Mouse (Mus musculus): Measurements from ENCODE around the gene Nup93. TPM values are rescaled to one million over a fixed set of nuclear protein-coding genes. Genes with fewer than 3 reads are reported as not detected.

Nup93 gene
- total RNA-seq, 2 experiments from 2014 or later = 15.3 to 15.5 TPM

GRCm38 (mm10) chr8:94249836-94250435 is 35.6 kb downstream of the Nup93 start:
- intact Hi-C loops (cut with DNase I) = no loop called here
- no peak for DNase-seq (ENCODE audit: low spot score)

GRCm38 (mm10) chr8:94258881-94259280 is 44.5 kb downstream of the Nup93 start:
- intact Hi-C loops (cut with DNase I) = no loop called here
- DNase-seq (ENCODE audit: low spot score) = no peak

- DNase-seq (ENCODE audit: low spot score) = no peak
- intact Hi-C loops (cut with DNase I) = no loop called here
Measured at GRCm38 (mm10) chr8:94262626-94263297, 48.4 kb downstream of the Nup93 start.

GRCm38 (mm10) chr8:94266344-94267191 is 52.2 kb downstream of the Nup93 start:
- no peak for DNase-seq (ENCODE audit: low spot score)
- intact Hi-C loops (cut with DNase I) = no loop called here

- intact Hi-C loops (cut with DNase I) = no loop called here
- no peak for DNase-seq (ENCODE audit: low spot score)
Measured at GRCm38 (mm10) chr8:94268359-94268890, 54.1 kb downstream of the Nup93 start.

- no peak for DNase-seq (ENCODE audit: low spot score)
- intact Hi-C loops (cut with DNase I) = no loop called here
Measured at GRCm38 (mm10) chr8:94270309-94270708, 55.9 kb downstream of the Nup93 start.

GRCm38 (mm10) chr8:94271102-94271501 is 56.7 kb downstream of the Nup93 start:
- intact Hi-C loops (cut with DNase I) = no loop called here
- no peak for DNase-seq (ENCODE audit: low spot score)

- intact Hi-C loops (cut with DNase I) = no loop called here
- no peak for DNase-seq (ENCODE audit: low spot score)
Measured at GRCm38 (mm10) chr8:94272612-94273011, 58.2 kb downstream of the Nup93 start.

- DNase-seq (ENCODE audit: low spot score) = no peak
- intact Hi-C loops (cut with DNase I) = no loop called here
Measured at GRCm38 (mm10) chr8:94273289-94273850, 59.0 kb downstream of the Nup93 start.

- intact Hi-C loops (cut with DNase I) = no loop called here
Measured at GRCm38 (mm10) chr8:94274030-94274429, 59.7 kb downstream of the Nup93 start.

GRCm38 (mm10) chr8:94278295-94278694 is 63.9 kb downstream of the Nup93 start:
- no peak for DNase-seq (ENCODE audit: low spot score)
- intact Hi-C loops (cut with DNase I) = no loop called here

More at GRCm38 (mm10) chr8:94274030-94274429, 59.7 kb downstream of the Nup93 start:
- no peak for DNase-seq (ENCODE audit: low spot score)

GRCm38 (mm10) chr8:94280001-94280613 is 65.7 kb downstream of the Nup93 start:
- intact Hi-C loops (cut with DNase I) = no loop called here
- no peak for DNase-seq (ENCODE audit: low spot score)

- DNase-seq (ENCODE audit: low spot score) = no peak
- intact Hi-C loops (cut with DNase I) = no loop called here
Measured at GRCm38 (mm10) chr8:94282453-94282985, 68.2 kb downstream of the Nup93 start.

- intact Hi-C loops (cut with DNase I) = no loop called here
- DNase-seq (ENCODE audit: low spot score) = no peak
Measured at GRCm38 (mm10) chr8:94284204-94284603, 69.8 kb downstream of the Nup93 start.

GRCm38 (mm10) chr8:94290606-94291005 is 76.2 kb downstream of the Nup93 start:
- no peak for DNase-seq (ENCODE audit: low spot score)
- intact Hi-C loops (cut with DNase I) = no loop called here

- intact Hi-C loops (cut with DNase I) = no loop called here
- no peak for DNase-seq (ENCODE audit: low spot score)
Measured at GRCm38 (mm10) chr8:94292072-94292471, 77.7 kb downstream of the Nup93 start.

- intact Hi-C loops (cut with DNase I) = no loop called here
- no peak for DNase-seq (ENCODE audit: low spot score)
Measured at GRCm38 (mm10) chr8:94292626-94293025, 78.3 kb downstream of the Nup93 start.

GRCm38 (mm10) chr8:94295687-94296086 is 81.3 kb downstream of the Nup93 start:
- intact Hi-C loops (cut with DNase I) = no loop called here
- DNase-seq (ENCODE audit: low spot score) = no peak

GRCm38 (mm10) chr8:94296312-94296991 is 82.1 kb downstream of the Nup93 start:
- intact Hi-C loops (cut with DNase I) = no loop called here
- no peak for DNase-seq (ENCODE audit: low spot score)
